Mouse (Mus musculus) G1E (cell line): ENCODE data around the gene Upf1. TPM values are rescaled to one million over a fixed set of nuclear protein-coding genes. Genes with fewer than 3 reads are reported as not detected.

ENCODE experiments used
- ATAC-seq: 2 replicates; pipeline ENCODE4 v1.8.0; 2016; ENCODE audit warnings: mild to moderate bottlenecking; ENCODE audit not compliant: insufficient number of reproducible peaks, poor library complexity, low FRiP score, severe bottlenecking; ENCODE audit errors: extremely low read depth
- DNase-seq: peaks from one replicate; pipeline ENCODE4 v3.0.0; 2012; ENCODE audit warnings: low spot score
- H3K27me3 ChIP-seq: 2 replicates; pipeline ENCODE4 v1.6.1; 2012; ENCODE audit warnings: mild to moderate bottlenecking, low read length, inconsistent platforms; ENCODE audit not compliant: insufficient read depth
- H3K36me3 ChIP-seq: replicated peaks from 2 replicates; pipeline ENCODE3; 2012; ENCODE audit warnings: mild to moderate bottlenecking, inconsistent platforms
- H3K4me1 ChIP-seq: 2 replicates; pipeline ENCODE4 v1.6.1; 2012; ENCODE audit warnings: low read depth, low read length, inconsistent platforms, mixed read lengths; ENCODE audit not compliant: insufficient read depth
- H3K4me3 ChIP-seq: 2 replicates; pipeline ENCODE4 v1.5.1; 2012; ENCODE audit warnings: low read depth, mild to moderate bottlenecking, inconsistent platforms, low read length, moderate library complexity, mixed read lengths
- H3K9me3 ChIP-seq: replicated peaks from 2 replicates; pipeline ENCODE4 v1.6.1; 2012; ENCODE audit warnings: inconsistent platforms
- CTCF ChIP-seq: IDR thresholded peaks from 2 replicates; pipeline ENCODE4 v1.5.1; 2012; ENCODE audit warnings: low read depth, low read length, inconsistent platforms, mixed read lengths
- GATA1 ChIP-seq: IDR thresholded peaks from 2 replicates; pipeline ENCODE4 v1.6.1; 2012; ENCODE audit warnings: borderline replicate concordance, low read length, inconsistent platforms, mixed read lengths
- GATA2 ChIP-seq: IDR thresholded peaks from 2 replicates; pipeline ENCODE4 v1.6.1; 2012; ENCODE audit warnings: low read depth, low read length, inconsistent platforms, borderline replicate concordance
- POLR2AphosphoS5 ChIP-seq: IDR thresholded peaks from 2 replicates; pipeline ENCODE4 v1.6.1; 2012; ENCODE audit warnings: low read depth, low read length, inconsistent platforms; ENCODE audit not compliant: insufficient replicate concordance
- TAL1 ChIP-seq: conservative IDR thresholded peaks from 2 replicates; pipeline ENCODE4 v1.6.1; 2012; ENCODE audit warnings: low read depth, low read length, inconsistent platforms, mixed read lengths
- polyA plus RNA-seq: library from polyadenylated mRNA; stranded (reverse); fragments of >175 nt; gene quantifications from 2 replicates; pipeline ENCODE4 v1.2.3, GENCODE M21; 2012
- total RNA-seq, 2 experiments: library from RNA; stranded (forward) in 1 of 2; stranded (reverse) in 1 of 2; fragments of 200-1000 nt in 1 of 2; fragments of >200 nt in 1 of 2; fragmentation: Nextera tagmentation in 1 of 2; gene quantifications; 2 replicates each; pipeline ENCODE4 v1.2.3; 2014 to 2017

The Upf1 gene
- total and polyA plus RNA-seq, 3 experiments = 22.9 to 155 (median 43.6) TPM

DNA sequence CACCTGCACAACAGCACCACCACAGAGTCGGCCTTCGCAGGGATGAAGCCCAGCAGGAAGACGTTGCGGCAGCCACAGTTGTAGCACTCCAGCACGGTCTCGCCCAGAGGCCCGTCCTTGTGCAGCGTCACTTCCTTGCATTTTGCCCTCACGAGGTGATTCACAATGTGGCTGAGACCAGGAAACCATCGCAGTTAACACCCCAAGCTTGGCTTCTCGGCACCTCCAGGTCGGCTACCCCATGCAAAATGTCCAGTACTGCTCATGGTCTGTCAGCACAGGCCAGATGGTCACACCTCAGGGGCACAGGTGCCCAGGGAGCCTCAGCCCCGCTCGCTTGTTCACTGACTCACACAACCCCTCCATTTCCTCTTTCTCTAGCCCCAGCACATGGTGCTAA lies 11.1 kb downstream of the Upf1 start:
- TF ChIP-seq CTCF = no peak
- TF ChIP-seq TAL1 = no peak
- no peak for TF ChIP-seq POLR2AphosphoS5
- TF ChIP-seq GATA1 = no peak
- no peak for TF ChIP-seq GATA2
- no peaks in the 10 kb centered on the region for H3K9me3 ChIP-seq
- no peak overlapping the region for H3K4me3 ChIP-seq
- peaks cover 52% of the 10 kb centered on the region for H3K4me1 ChIP-seq
- H3K36me3 ChIP-seq = peaks cover 100% of the 10 kb centered on the region
- ATAC-seq (no peak), DNase-seq (no peak)
- H3K27me3 ChIP-seq = no peaks in the 10 kb centered on the region

DNA sequence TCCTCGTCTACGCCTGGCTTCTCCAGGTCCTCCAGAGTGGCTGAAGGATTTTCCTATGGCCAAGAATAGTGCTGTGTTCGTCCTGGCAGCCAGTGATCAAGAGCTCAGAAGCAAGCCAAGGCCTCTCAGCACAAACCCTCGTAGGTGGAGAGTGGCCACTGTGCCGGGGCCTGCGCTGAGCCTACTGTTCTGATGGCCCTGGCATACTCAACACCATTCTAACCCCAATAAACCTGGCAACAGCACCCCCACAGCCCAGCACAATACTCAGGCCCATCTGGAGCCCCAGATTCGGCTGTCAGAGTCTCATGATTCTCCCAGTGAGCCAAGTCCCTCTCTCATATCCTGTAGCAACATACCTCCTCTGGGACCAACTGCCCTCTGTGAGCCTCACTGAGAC lies 12.4 kb downstream of the Upf1 start:
- TF ChIP-seq CTCF (no peak), GATA2 (no peak), GATA1 (no peak), POLR2AphosphoS5 (no peak), TAL1 (no peak)
- no peaks in the 10 kb centered on the region for H3K9me3 ChIP-seq
- H3K4me1 ChIP-seq = peaks cover 40% of the 10 kb centered on the region
- DNase-seq (no peak), ATAC-seq (no peak)
- peaks cover 100% of the 10 kb centered on the region for H3K36me3 ChIP-seq
- no peak overlapping the region for H3K4me3 ChIP-seq
- H3K27me3 ChIP-seq = no peaks in the 10 kb centered on the region

GRCm38 (mm10) chr8:70338931-70339330 lies 14.1 kb downstream of the Upf1 start:
- Histone ChIP-seq H3K36me3 (peaks cover 100% of the 10 kb centered on the region), H3K4me1 (peaks cover 25% of the 10 kb centered on the region), H3K27me3 (no peaks in the 10 kb centered on the region), H3K4me3 (no peak overlapping the region), H3K9me3 (no peaks in the 10 kb centered on the region)
- TF ChIP-seq GATA1 = no peak
- no peak for TF ChIP-seq GATA2
- no peak for TF ChIP-seq CTCF
- no peak for TF ChIP-seq TAL1
- no peak for TF ChIP-seq POLR2AphosphoS5
- DNase-seq = no peak
- ATAC-seq = no peak

DNA sequence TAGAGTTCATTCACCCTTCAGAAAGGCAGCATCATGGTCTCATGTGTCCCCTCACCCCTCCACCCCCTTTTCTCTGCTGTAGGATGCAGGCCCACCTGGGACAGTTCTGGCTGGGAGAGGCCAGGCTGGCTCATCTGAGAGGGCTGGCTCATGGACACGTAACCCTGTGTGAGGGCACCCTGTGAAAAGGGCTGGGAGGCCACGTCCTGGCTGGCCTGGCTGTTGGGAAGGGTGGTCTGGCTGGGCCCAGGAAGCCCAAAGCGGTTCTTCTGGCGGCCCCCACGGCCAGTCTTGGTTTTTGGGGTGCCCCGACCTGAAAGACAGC lies 20.2 kb downstream of the Upf1 start:
- peaks cover 2% of the 10 kb centered on the region; the same call in 1 of the 2 replicates for H3K27me3 ChIP-seq
- no peak overlapping the region for H3K4me3 ChIP-seq
- peaks cover 84% of the 10 kb centered on the region for H3K36me3 ChIP-seq
- no peak for DNase-seq
- TF ChIP-seq POLR2AphosphoS5 (no peak), TAL1 (no peak), GATA2 (no peak), CTCF (no peak), GATA1 (no peak)
- H3K9me3 ChIP-seq = peaks cover 27% of the 10 kb centered on the region
- no peak for ATAC-seq
- H3K4me1 ChIP-seq = peaks cover 21% of the 10 kb centered on the region

DNA sequence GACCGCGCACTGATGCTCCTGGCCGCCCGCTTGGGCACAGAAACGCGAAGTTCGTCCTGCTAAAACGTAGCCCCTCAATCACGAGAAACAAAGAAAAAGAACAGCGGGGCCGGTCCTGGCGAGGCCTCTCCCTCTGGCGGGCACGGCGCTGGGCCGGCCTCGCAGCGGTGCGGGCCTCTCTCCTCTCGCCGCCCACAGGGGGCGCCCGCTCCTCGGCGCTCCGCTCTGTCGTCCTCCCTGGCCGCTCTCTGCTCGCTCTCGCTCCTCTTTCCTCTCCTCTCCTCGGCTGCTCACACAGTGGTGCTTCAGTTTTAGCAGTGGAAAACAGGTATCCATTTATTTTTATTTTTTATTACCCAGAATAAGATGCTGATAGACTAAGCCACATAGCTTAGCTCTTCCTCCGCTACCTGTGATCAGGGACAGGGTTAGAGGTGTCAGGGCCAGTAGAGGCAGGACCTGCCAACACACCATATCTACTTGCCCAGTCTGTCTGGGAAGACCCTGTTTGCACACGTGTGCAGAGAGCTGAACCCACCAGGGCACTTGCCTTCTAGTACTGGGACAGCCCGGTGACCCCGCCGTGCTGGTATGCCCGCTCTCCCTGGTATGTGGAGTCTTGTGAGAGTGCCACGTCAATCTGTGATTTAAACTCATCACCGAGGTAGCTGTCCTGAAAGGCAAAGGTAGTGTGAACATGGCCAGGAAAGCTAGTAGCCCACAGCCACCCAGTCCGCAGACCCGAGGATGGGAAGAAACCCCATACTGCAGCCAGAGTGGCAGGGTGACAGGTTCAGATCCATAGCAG lies 20.8 kb downstream of the Upf1 start:
- H3K27me3 ChIP-seq = peaks cover 2% of the 10 kb centered on the region; the same call in 1 of the 2 replicates
- no peak for ATAC-seq
- DNase-seq = no peak
- TF ChIP-seq GATA1 = no peak
- TF ChIP-seq CTCF = no peak
- TF ChIP-seq TAL1 = no peak
- no peak for TF ChIP-seq GATA2
- TF ChIP-seq POLR2AphosphoS5 = no peak
- peaks cover 79% of the 10 kb centered on the region for H3K36me3 ChIP-seq
- H3K4me3 ChIP-seq = no peak overlapping the region
- peaks cover 25% of the 10 kb centered on the region for H3K4me1 ChIP-seq
- H3K9me3 ChIP-seq = peaks cover 32% of the 10 kb centered on the region

- no peak overlapping the region for H3K4me3 ChIP-seq
Measured at GRCm38 (mm10) chr8:70331526-70331925, 21.6 kb downstream of the Upf1 start.

More at GRCm38 (mm10) chr8:70331526-70331925, 21.6 kb downstream of the Upf1 start:
- Histone ChIP-seq H3K27me3 (peaks cover 2% of the 10 kb centered on the region; the same call in 1 of the 2 replicates), H3K4me1 (peaks cover 25% of the 10 kb centered on the region), H3K9me3 (peaks cover 34% of the 10 kb centered on the region), H3K36me3 (peaks cover 71% of the 10 kb centered on the region)
- ATAC-seq (no peak), DNase-seq (no peak)
- TF ChIP-seq POLR2AphosphoS5 (no peak), GATA2 (no peak), TAL1 (no peak), CTCF (no peak), GATA1 (no peak)
